Mouse (Mus musculus): Measurements from ENCODE around the gene Sfr1.

DNA sequence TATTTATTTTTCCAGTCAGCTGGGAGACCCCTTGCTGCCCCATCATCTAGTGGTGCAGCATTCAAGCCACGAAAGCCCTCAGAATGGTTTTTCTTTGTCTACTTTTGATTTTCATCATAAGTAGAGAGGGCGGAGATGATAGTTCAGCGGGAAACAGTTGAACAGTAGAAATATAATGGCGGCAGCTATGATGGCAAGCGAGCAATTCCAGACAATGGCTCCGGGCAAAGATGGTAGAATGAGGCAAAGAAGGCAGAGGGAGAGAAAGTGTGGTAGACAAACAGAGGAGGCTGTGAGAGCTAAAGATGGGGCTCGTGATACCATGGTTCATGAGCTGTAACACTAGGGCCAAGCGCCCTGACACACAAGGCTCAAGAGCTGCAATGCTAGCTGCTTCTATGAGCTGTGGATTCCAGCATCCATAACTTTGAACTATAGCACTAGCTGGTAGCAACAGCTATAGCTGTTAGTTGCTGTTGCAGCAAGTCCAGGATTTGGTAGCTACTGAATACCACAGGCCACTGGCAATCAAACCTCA lies 25.6 kb upstream of the Sfr1 start:
- no peak for TF ChIP-seq POLR2A (IDR thresholded peaks at IDR 0.05; ENCODE audit: insufficient read depth, low read depth, low read length)
- no peak for TF ChIP-seq CTCF (IDR thresholded peaks at IDR 0.05; ENCODE audit: insufficient read depth, low read depth, low read length)

Data from olfactory bulb, adult 2 months (tissue).